Mouse (Mus musculus) kidney, postnatal 10 days (tissue): ENCODE data around the gene Atp2b4.

Experiments
- DNase-seq: peaks from one replicate; pipeline ENCODE4 v3.0.0; 2021; ENCODE audit warnings: mixed read lengths

The Atp2b4 gene

DNA sequence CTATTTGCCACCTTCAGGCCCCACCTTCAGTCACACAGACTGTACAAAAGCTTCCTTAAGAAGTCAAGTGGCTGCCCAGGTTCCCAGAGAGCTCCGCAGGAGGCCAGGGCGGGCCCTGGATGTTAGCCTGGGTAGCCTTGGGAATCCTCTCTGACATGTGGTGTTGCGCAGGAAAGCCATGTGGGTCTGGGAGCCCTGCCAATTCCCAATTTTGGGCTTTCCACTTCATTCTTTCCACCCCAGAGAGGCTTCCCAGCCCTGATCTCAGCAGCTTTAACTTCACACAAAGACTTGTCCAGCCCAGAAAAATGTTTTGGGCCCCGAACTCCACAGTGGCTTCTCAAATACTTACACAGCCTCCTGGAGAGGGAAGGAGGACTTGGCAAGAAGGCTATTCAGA is 56.2 kb downstream of the Atp2b4 start:
- DNase-seq = peak; percentile 84

DNA sequence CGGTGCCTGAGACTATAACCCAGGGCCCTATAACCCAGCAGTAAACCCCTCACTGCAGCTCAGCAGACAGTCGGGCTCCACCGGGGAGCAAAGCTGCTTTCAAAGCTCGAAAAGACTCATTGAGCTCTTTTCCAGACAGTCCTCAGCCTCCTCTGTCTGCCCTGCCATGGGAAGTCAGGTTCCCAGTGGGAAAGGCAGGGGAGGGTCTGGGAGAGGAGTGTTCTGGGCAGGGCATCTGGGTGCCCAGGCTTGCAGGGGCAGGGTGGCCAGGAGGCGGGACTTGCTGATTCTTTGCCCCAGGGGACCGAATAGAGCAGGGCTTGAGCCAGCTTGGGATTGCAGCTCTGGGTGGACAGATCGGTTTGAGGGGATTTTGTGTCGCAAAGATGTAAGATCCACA is 58.3 kb downstream of the Atp2b4 start:
- DNase-seq = no peak

DNA sequence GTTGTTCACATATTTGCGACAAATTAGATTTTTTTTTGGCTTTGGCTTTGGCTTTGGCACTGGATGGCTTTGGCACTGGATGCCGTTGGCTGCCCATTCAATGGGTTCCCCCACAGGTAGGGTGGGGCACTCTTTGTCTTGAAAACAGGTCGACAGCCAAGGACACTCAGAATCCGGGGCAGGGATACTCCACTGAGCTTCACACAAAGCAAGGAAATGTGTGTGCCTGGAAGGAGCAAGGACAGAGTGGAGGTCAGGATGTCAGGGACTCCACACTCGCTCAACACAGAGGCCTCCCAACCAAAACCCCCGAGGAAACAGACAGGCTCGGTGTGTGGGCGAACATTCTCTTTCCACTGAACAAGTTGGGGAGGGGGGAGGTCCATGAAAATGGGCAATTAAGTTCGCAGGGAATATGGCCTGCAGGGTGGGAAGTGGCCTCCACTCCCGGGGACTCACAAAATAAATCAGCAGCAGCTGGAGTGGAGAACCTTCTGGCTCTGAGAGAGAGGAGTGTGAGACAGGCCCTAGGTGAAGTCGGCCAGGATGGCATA is 58.9 kb downstream of the Atp2b4 start:
- DNase-seq = peak; percentile 34

DNA sequence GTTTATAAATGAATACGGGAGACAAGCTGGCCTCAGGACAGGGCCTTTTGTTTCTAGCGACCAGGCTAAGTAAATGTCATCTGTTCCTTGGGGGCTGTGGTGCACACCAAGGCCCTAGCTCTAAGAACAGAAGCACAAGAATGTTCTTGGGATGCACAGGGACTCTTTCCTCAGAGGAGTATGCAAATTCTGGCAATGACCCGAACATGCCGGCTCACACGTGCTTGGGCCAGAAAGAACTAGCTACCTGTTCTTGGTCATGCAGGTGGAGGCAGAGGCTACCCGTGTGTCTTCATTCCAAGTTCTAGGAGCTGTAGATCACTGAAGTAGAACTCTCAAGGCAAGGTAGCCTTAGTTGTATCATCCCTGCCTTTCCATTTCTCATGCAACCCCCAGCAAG is 59.7 kb downstream of the Atp2b4 start:
- no peak for DNase-seq

DNA sequence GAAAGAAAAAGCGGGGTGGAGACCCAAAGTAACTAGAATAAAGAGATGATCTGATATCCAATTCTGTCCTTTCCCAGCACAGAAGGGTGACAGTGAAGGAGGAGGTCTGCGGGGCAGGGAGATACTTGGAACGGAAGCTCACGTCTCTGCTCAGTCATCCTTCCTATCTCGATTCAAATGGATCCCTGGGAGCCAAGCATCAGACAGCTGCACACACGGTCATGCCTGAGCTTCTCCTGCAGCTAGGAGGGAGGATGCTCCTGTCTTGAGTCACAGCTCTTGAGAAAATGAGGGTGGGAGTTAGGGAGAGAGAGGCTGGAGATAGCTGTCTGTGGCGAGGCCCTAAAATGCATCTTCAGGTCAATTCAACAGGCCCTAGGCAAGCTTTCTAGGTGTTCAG is 64.2 kb downstream of the Atp2b4 start:
- no peak for DNase-seq

DNA sequence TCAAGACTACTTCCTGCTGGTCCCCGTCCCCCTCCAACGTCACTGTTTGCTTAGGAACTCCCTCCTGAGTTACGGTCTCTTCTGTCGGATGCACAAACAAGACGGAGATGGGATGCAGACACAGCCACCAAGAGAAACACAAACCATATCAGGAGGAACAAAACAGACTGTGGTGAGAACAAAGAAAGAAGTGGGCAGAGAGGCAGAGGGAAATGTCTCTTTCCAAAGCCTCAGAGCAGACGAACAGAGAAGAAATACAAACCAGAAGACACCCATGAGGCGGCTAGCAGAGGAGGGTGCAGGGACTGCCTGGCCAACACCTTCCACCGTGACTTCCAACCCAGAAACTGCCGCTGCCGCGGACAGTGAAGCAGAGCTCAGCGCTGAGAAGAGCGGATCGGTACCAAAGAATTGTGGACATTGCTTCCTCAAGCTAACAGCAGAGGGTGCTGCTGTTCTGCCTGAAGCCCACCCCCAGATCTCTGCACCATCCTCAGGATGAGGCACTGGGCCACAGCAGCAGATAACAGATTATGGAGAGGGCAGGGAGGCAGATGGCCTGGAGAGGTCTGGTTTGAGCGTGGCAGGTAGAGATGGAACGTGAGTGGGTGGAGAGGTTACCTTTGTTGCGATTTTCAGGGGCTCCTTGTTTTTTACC is 64.7 kb downstream of the Atp2b4 start:
- peak; percentile 86 for DNase-seq

DNA sequence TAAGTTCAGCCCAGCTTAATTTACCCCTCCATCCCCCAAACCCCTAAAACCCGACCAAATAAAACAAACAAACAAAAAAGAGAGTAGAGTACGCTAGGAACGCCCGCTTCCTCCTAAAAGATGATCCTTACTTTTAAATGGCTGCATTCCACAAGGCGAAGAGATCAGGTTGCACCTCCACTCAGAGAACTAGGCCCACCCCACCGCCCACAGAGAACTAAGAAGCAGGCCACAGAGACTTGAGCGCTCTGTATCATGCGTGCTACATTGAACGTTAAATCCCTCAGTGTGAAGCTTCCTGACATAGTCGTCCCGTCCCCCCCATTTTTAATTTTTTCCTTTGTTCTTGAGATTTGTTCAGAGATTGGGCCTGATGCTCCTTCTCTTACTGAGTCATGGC is 68.0 kb downstream of the Atp2b4 start:
- no peak for DNase-seq

DNA sequence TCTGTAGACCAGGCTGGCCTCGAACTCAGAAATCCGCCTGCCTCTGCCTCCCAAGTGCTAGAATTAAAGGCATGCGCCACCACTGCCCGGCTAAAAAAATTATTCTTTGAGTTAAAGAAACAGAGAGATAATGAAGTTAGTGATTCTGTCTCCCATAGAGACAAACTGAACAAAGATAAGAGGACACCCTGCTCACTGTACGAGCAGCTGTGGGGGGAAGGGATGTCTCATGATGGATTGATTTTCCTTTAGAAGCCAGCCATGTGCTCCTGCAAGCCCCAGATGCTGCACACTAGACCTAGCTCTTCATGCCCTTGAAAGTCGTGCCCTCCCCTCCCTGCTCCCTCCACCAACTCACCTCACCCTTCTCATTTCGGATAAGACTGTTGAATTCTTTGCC is 72.5 kb downstream of the Atp2b4 start:
- no peak for DNase-seq

DNA sequence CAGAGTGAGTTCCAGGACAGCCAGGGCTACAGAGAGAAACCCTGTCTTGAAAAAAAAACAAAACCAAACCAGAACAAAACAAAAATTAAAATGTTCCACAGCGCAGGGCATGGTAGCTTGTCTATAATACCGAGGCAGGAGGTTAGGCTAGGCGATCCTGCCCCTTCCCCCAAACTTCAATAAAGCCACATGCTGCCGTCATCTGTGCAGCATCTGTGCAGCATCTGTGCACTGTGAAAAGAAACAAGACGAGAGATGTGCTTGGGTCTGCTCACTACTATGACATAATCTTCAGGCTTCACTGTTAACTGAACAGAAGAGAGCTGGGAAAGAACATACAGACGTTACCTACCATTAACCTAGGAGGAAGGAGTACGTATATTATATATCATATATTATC is 80.5 kb downstream of the Atp2b4 start:
- DNase-seq = no peak

DNA sequence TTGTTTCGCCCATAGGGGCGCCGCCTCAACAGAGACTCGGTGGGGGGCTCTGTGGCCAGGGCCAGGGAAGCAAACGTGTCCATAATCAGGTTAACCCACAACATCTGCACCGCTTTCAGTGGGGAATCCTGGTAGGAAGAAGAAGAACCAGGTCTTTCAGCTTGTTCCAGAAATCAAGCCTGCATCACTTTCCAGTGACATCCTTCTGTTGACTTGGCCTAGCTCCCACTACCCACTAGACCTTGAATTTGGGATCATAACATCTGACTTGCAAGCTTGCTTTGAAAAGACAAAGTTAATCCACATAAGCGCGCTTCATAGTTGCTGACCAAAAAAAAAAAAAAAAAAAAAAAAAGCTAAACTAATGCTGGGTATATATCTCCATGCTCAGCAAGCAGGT is 82.1 kb downstream of the Atp2b4 start:
- no peak for DNase-seq

DNA sequence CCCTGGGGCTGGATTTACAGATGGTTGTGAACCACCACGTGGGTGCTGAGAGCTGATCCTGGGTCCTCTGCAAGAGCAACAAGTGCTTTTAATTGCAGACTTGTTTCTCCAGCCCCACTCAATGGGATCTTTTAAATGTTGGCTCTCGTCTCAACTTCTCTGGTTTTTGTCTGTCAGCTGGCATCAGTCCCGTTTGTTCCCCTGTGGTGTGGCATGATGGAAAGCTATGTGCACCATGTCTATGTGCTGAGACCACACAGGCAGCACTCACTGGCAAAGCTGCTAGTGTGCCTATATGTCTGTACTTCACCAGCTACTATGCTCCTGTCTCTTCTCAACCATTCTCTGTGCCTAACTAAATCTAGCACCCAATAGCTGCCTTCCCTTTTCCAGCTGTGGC is 82.5 kb downstream of the Atp2b4 start:
- DNase-seq = no peak

DNA sequence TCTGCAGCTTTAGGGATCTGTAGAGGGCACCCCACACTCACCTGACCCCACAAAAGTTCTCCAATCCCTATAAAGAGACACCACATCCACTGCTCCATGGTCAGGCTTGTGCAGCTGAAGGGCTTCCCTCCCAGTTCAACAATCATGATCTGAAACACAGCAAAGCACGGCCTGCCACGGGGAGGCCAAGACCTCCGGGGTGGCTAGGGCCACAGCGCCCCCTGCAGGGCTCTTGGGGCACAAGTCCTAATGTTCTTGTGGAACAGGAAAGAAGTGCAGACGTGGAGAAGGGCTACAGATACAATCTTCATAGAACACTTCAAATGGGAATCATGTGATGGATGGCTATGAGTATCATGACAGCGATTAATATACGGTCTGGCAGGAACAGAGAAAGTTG is 84.4 kb downstream of the Atp2b4 start:
- DNase-seq = peak; percentile 78

DNA sequence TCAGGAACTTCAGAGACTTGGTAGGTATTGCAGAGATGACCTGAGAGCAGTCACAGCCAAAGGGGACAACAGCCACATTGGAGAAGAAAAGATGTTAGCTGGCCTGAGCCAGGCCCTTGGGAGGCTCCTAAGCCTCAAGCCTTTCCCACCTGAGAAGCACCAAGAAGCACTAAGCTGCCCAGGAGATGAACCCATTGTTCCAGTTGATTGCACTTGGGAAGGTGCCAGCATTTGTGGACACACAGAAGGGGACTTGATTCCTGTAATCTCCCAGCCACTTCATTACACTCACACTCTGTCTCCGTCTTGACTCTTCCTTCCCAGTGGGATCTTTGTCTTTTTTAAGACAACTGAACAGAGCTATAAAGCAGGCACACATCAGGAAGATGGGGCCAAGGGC is 85.7 kb downstream of the Atp2b4 start:
- DNase-seq = peak; percentile 69

DNA sequence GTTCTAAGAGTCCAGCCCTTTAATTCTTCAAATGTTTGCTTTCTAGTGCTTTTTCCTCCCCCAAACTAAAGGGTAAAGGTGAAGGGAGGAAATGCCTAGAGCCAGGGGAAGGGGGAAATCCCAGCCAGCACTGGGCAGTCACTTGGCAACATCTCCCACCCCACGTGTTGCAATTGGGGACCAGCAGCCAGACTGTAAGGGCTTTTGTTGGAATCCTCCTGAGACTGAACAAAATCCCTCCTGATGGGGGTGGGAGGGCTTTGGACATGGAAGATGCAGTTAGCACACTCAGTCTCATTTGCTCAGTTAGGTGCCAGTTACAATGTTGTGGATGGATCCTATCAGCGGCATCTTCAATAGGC is 87.9 kb downstream of the Atp2b4 start:
- peak; percentile 37 for DNase-seq

DNA sequence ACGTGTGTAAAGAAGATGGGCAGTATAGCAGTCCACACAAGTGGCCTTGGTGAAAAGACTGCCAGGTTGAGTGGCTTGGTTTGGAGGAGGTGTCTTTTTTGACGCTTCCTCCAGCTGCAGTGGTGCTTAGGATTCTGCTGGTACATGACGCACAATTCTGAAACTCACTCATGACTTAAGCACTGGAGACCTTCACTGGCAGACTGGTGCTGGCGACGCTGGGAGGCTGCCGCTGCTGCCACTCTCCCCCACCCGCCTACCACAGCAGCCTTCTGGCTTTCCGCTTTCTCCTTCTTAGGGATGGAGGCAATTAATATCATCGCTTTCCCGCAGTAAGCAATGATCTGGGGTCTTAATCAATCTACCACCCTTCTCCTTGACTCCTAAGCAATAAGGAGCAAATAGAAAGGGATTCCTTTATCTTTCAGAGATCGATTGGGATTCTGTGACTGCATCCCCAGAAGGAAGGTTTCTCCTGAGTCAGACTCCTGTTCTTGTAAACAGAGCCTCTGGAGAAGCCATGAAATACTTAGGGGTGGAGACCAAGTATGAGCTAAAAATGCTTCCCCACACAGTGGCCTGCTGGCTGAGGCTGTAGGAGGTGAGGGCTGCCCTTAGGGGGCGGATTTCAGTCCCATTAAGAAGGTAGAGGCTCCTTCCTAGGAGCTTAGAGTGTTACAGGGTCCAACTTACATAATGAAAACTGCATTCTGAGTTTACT is 88.4 kb downstream of the Atp2b4 start:
- no peak for DNase-seq

DNA sequence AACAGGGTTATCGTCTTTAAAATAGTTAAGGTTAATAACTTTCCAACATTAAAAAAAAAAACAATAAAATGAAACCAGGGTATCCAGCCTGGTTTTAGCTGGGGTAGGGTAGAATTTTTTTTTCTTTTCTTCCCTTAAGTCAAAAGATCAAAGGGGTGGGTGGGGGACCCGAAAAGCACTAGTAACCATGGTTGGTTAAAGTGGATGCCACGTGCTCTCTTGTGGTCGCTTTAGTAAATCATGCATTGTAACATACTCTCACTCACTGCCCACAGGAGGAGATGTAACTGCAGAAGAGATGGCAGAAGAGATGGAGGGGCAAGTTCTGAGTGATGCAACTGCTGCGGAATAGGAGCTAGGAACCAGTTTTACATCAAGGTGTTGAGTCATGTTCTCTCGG is 89.5 kb downstream of the Atp2b4 start:
- DNase-seq = no peak

DNA sequence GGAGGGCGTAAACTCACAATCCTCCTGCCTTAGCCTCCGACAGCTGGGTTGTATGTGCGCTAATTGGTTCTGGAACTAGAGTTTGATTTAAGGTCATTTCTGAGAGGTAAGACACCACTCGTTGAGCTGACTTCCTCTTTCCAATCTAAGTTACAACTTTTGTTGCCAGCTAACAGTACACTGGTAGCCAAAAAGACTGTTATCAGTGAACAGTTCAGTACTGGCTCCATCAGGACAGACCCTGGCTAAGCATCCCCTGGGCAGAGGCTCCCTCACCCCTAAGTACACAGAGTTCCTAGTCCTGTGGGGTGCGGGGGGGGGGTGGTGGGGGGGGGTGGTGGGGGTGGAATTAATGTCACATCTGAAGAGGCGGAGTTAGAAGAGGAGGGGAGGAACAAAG is 89.9 kb downstream of the Atp2b4 start:
- no peak for DNase-seq

DNA sequence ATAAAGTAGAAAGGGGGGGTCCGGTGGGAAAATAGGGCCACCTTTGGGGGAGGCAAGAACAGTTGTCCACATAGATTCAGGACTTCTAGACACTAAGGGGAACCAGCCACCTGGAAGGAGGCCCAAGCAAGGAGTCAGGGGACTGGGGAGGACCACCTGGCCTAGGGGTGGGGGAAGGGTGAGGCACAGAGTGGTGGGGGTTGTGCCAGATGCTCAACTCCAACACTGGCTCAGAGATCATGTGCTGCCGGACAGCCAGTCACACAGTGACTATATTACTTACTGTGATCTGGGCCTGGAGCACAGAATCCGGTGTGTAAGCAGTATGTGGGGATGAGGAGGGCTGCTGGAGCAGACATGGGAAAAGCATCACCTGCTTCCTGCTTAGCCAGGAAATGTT is 91.5 kb downstream of the Atp2b4 start:
- no peak for DNase-seq

DNA sequence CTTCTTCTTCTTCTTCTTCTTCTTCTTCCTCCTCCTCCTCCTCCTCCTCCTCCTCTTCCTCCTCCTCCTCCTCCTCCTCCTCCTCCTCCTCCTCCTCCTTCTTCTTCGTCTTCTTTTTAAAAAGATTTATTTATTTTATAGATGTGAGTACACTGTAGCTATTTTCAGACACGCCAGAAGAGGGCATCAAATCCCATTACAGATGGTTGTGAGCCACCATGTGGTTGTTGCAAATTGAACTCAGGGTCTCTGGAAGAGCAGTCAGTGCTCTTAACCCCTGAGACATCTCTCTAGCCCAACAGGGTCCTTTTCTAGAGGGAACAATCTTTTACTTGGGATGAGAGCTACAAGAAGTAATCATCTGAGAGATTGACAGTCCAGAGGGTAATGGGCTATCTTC is 99.0 kb downstream of the Atp2b4 start:
- peak; percentile 40 for DNase-seq

DNA sequence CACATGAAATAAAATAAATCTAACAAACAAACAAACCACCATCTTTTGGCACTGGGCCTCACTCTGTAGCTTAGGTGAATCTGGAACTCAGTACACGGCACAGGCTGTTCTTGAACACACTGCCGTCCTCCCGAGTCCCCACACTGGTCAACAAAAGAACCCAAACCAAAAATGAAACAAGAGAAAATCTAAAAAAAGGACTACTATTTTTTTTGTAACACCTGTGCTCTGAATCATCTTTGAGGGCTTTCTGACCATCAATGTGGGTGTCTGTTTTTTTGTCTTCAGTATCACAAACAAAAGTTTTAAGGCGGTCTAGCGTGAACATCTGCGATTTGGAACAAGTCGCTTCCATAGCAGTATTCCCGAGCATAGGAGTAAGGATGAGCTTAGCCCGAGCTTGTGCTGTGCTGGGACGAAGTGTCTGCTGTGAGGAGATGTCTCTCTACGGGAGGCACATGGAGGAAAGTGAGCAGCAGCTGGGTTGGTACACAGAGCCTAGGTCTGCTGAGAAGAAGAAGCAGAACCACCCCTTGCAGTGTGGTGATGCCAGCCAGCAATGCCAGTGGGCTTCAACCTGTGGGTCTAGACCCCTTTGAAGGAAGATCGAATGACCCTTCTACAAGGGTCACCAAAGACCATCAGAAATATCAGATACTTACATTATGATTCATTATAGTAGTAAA is 102.8 kb downstream of the Atp2b4 start:
- DNase-seq = no peak

DNA sequence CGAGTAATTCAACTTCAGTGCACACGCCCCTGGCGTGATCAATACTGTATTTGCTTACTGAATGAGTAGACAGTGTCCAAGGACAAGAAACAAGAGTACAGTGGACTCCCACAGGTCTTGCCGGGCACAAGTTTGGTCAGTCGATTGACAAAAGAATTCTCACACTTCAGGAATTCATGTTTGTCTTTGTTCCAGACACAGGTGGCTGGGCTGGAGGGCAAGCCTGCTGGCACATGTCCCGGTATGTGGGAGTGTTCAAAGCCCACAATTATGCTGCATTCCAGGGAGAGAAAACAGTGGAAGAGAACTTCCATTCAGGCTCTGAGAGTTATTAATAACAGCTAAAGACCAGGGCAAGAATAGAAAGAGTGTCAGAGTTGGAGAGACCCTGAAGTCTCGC is 104.9 kb downstream of the Atp2b4 start:
- peak; percentile 89 for DNase-seq

DNA sequence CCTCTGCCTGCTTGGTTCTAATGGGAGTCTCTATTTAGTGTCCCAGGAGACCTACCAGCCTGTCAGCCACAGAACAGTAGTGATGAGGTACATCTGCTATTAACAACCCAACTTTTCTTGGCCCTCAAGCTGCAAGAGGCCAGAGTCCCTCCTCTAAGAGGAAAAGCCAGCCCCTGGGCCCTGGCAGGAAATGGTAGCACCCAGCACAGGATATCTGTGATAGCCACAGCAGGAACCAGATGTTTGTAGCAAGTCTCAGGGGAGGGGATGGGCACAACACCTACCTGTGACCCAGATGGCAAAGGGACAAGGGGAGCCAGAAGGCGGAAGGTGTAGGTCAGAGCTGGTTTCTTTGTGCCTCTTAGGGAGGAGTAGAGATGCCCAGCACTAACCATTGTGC is 106.0 kb downstream of the Atp2b4 start:
- peak; percentile 38 for DNase-seq

DNA sequence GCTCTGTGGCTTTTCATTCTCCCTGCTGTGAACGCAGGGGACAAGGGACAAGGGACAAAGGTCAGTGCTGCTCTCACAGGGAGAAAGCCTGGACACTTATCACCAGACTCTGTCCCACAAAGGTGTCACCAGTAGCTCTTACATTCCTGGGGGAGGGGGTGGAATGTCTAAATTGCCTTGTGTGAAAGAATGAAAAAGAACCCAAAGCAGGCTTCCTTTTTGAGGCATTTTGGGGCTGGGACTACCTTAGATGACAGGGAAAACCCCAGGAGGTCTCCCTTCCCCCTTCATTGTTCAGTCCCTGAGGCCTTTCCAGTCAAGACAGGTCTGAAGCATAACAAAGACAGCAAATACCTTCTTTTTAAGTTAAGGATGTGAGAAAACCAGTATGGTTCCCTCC is 106.5 kb downstream of the Atp2b4 start:
- peak; percentile 30 for DNase-seq

DNA sequence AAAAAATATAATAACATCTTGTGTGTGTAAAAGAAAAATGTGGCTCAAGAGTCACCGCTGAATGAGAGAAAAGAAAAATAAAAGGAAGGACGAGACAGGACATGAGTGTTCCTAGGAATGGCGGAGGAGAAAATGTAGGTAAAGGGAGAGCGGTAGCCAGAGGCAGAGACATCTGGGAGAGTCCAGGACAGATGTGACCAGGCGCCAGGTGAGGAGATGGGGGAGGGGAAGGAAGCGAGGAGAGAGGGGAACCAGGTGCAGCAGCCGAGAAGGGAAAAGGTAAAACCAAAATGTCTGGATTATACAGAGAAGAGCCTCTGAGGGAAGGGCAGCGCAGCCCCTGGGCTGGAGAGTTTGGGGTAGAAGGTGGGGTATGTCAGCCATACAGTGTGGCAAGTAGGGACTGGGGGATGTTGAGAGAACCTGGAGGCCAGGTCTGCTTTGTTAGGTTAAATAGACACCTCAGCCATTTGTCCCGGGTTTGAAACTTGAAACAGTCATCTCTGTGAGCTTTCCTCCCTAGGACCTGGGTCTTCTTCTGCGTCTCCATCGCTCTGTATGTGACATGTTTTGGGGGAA is 107.2 kb downstream of the Atp2b4 start:
- no peak for DNase-seq
